Mouse (Mus musculus) kidney, postnatal 0 days (tissue): Measurements from ENCODE around the gene Cbx7. TPM values are rescaled to one million over a fixed set of nuclear protein-coding genes. Genes with fewer than 3 reads are reported as not detected.
"Not testable (repeated sequence)": the region's sequence is repeated elsewhere in the genome, so short reads cannot be mapped to it uniquely, and the experiment has no call there.

Experiments used
- ATAC-seq: fragments of 200-750 bp; cut with Nextera tagmentation; replicated peaks from 2 replicates; pipeline ENCODE4 v1.8.0; 2017; ENCODE audit warnings: low read depth, moderate number of reproducible peaks, moderate TSS enrichment, moderate library complexity; ENCODE audit not compliant: low FRiP score
- DNase-seq: peaks from one replicate; pipeline ENCODE4 v3.0.0-alpha.2; 2016; ENCODE audit warnings: low spot score
- H3K27ac ChIP-seq: fragments of 300-500 bp; sonication (generic); 2 replicates; pipeline ENCODE4 v1.5.1; 2014; ENCODE audit warnings: mild to moderate bottlenecking
- H3K27me3 ChIP-seq: fragments of 300-500 bp; sonication (generic); 2 replicates; pipeline ENCODE4 v1.6.1; 2014; ENCODE audit warnings: low read length, mixed read lengths; ENCODE audit not compliant: insufficient read depth
- H3K36me3 ChIP-seq: fragments of 300-500 bp; sonication (generic); 2 replicates; pipeline ENCODE4 v1.6.1; 2014; ENCODE audit warnings: low read length, mixed read lengths; ENCODE audit not compliant: insufficient read depth
- H3K4me1 ChIP-seq: fragments of 300-500 bp; sonication (generic); replicated peaks from 2 replicates; pipeline ENCODE4 v1.6.1; 2014; ENCODE audit warnings: antibody characterized with exemption, low read length, mixed read lengths; ENCODE audit not compliant: insufficient read depth
- H3K4me2 ChIP-seq: fragments of 300-500 bp; sonication (generic); 2 replicates; pipeline ENCODE4 v1.6.1; 2014; ENCODE audit warnings: mild to moderate bottlenecking, low read length, moderate library complexity, mixed read lengths
- H3K4me3 ChIP-seq: fragments of 300-500 bp; sonication (generic); replicated peaks from 2 replicates; pipeline ENCODE4 v1.5.1; 2014; ENCODE audit warnings: low read depth, low read length
- H3K9ac ChIP-seq: fragments of 300-500 bp; sonication (generic); 2 replicates; pipeline ENCODE4 v1.6.1; 2014; ENCODE audit warnings: low read depth, low read length
- H3K9me3 ChIP-seq: fragments of 300-500 bp; sonication (generic); replicated peaks from 2 replicates; pipeline ENCODE4 v1.6.1; 2016; ENCODE audit warnings: low read length, inconsistent platforms, mixed read lengths
- CTCF ChIP-seq: IDR thresholded peaks from 2 replicates; pipeline ENCODE4 v1.5.1; 2016; ENCODE audit warnings: antibody characterized with exemption, low read depth, mild to moderate bottlenecking, moderate library complexity
- WGBS: fragments of 180-500 bp; shearing (Covaris S2); extraction: QIAGEN DNeasy Blood & Tissue Kit; methylation state at CpG from one replicate; pipeline ENCODE4 v1.1.7; 2014; 5-methylcytosine and 5-hydroxymethylcytosine counted together
- polyA plus RNA-seq: library from polyadenylated mRNA; unstranded; fragments of >200 nt; fragmentation: Nextera tagmentation; extraction: Ambion mirVana; gene quantifications from 2 replicates; pipeline ENCODE4 v1.2.1, GENCODE M21; 2015

Cbx7 gene
- polyA plus RNA-seq, 1 experiment from 2014 or later: 4.6 TPM

- DNase-seq (no peak), ATAC-seq (no peak)
- Histone ChIP-seq H3K4me3 (no peak overlapping the region), H3K27me3 (no peaks in the 10 kb centered on the region), H3K9ac (no peak overlapping the region), H3K9me3 (no peaks in the 10 kb centered on the region), H3K36me3 (no peaks in the 10 kb centered on the region), H3K4me1 (no peaks in the 10 kb centered on the region), H3K4me2 (no peak overlapping the region), H3K27ac (no peak overlapping the region)
- no peak for TF ChIP-seq CTCF
These were observed 67.0 kb downstream of the Cbx7 start for GRCm38 (mm10) chr15:79903963-79904362.

- WGBS: 97% methylated on average over 8 of the region's 8 CpGs
- DNase-seq, H3K4me1 ChIP-seq, H3K9ac ChIP-seq, H3K27ac ChIP-seq, H3K27me3 ChIP-seq, ATAC-seq, H3K36me3 ChIP-seq, H3K4me3 ChIP-seq, H3K4me2 ChIP-seq, H3K9me3 ChIP-seq: not testable (repeated sequence)
These were observed 67.8 kb downstream of the Cbx7 start for GRCm38 (mm10) chr15:79903081-79903480.

- Histone ChIP-seq H3K4me3 (no peak overlapping the region), H3K9ac (no peak overlapping the region), H3K27me3 (no peaks in the 10 kb centered on the region), H3K4me2 (no peak overlapping the region), H3K27ac (no peak overlapping the region), H3K9me3 (no peaks in the 10 kb centered on the region), H3K36me3 (no peaks in the 10 kb centered on the region), H3K4me1 (no peaks in the 10 kb centered on the region)
- 96% methylated on average over 2 of the region's 2 CpGs for WGBS
- TF ChIP-seq CTCF: no peak
- ATAC-seq (no peak), DNase-seq (no peak)
These were observed 69.5 kb downstream of the Cbx7 start for GRCm38 (mm10) chr15:79901399-79901798.

- no peak overlapping the region for H3K9ac ChIP-seq
- H3K27me3 ChIP-seq: no peaks in the 10 kb centered on the region
- H3K4me2 ChIP-seq: no peak overlapping the region
- DNase-seq: no peak
- no peaks in the 10 kb centered on the region for H3K36me3 ChIP-seq
- WGBS: 66% methylated on average over 7 of the region's 7 CpGs
- H3K9me3 ChIP-seq: no peaks in the 10 kb centered on the region
- no peak for TF ChIP-seq CTCF
- H3K4me1 ChIP-seq: no peaks in the 10 kb centered on the region
- no peak overlapping the region for H3K4me3 ChIP-seq
- ATAC-seq: no peak
- H3K27ac ChIP-seq: no peak overlapping the region
These were observed 70.2 kb downstream of the Cbx7 start for GRCm38 (mm10) chr15:79900751-79901150.

GRCm38 (mm10) chr15:79899828-79900510, 71.0 kb downstream of the Cbx7 start:
- peaks cover 2% of the 10 kb centered on the region; the same call in 1 of the 2 replicates for H3K4me1 ChIP-seq
- no peaks in the 10 kb centered on the region for H3K36me3 ChIP-seq
- ATAC-seq (no peak), DNase-seq (no peak)
- no peak for TF ChIP-seq CTCF
- H3K9ac ChIP-seq: no peak overlapping the region
- no peaks in the 10 kb centered on the region for H3K27me3 ChIP-seq
- H3K4me3 ChIP-seq: no peak overlapping the region
- no peaks in the 10 kb centered on the region for H3K9me3 ChIP-seq
- WGBS: 67% methylated on average over 6 of the region's 6 CpGs
- no peak overlapping the region for H3K4me2 ChIP-seq
- no peak overlapping the region for H3K27ac ChIP-seq

GRCm38 (mm10) chr15:79898988-79899387, 71.9 kb downstream of the Cbx7 start:
- Histone ChIP-seq H3K27ac (no peak overlapping the region), H3K9me3 (no peaks in the 10 kb centered on the region), H3K4me2 (no peak overlapping the region), H3K4me3 (no peak overlapping the region), H3K4me1 (peaks cover 5% of the 10 kb centered on the region; the same call in 1 of the 2 replicates), H3K27me3 (no peaks in the 10 kb centered on the region), H3K9ac (no peak overlapping the region), H3K36me3 (no peaks in the 10 kb centered on the region)
- no peak for TF ChIP-seq CTCF
- 90% methylated on average over 5 of the region's 5 CpGs for WGBS
- no peak for ATAC-seq
- DNase-seq: no peak
